Mouse (Mus musculus) adrenal gland, postnatal 14 days (tissue): ENCODE results near the gene Ptpre. TPM values are rescaled to one million over a fixed set of nuclear protein-coding genes. Genes with fewer than 3 reads are reported as not detected.
A peak's percentile ranks its signal among the peaks of the same experiment; 100 is the strongest.
"Not testable (repeated sequence)": the region's sequence is repeated elsewhere in the genome, so short reads cannot be mapped to it uniquely, and the experiment has no call there.

ENCODE experiments used
- DNase-seq: peaks from one replicate; pipeline ENCODE4 v3.0.0; 2021; ENCODE audit warnings: mixed read lengths
- long read RNA-seq, 2 experiments: library from polyadenylated mRNA; stranded (forward); transcript quantifications; one replicate each; pipeline ENCODE4 v2.0.0; 2021
- total RNA-seq: library from RNA; stranded (reverse); gene quantifications from 2 replicates; pipeline ENCODE4 v1.2.3, GENCODE M21; 2021

Ptpre gene
- 4.4 and 8.0 TPM in 2 replicates for total RNA-seq
- long read RNA-seq, experiment 1, full-length matches to known transcripts = 3 of 6 reads
- long read RNA-seq, experiment 1, partial matches to known transcripts = 0 of 6 reads
- long read RNA-seq, experiment 1, other reads (novel, unspliced or antisense) = 3 of 6 reads
- long read RNA-seq, experiment 2, full-length matches to known transcripts = 3 of 4 reads
- long read RNA-seq, experiment 2, partial matches to known transcripts = 0 of 4 reads
- long read RNA-seq, experiment 2, other reads (novel, unspliced or antisense) = 1 of 4 reads

GRCm38 (mm10) chr7:135537341-135537901 lies at the start of gene Ptpre:
TSS of gene Ptpre (plus strand) at chr7:135537481.
- DNase-seq = peak; percentile 93

GRCm38 (mm10) chr7:135488214-135488810 lies 49.0 kb upstream of the Ptpre start:
- DNase-seq = peak; percentile 38

- DNase-seq = no peak
Observed at GRCm38 (mm10) chr7:135489724-135490499, 47.4 kb upstream of the Ptpre start.

GRCm38 (mm10) chr7:135490500-135490886 lies 46.8 kb upstream of the Ptpre start:
- no peak for DNase-seq

- peak; percentile 43 for DNase-seq
Observed at GRCm38 (mm10) chr7:135495303-135495702, 42.0 kb upstream of the Ptpre start.

GRCm38 (mm10) chr7:135498565-135499186 lies 38.6 kb upstream of the Ptpre start:
- no peak for DNase-seq

GRCm38 (mm10) chr7:135499403-135499802 lies 37.9 kb upstream of the Ptpre start:
- no peak for DNase-seq

- not testable (repeated sequence) for DNase-seq
Observed at GRCm38 (mm10) chr7:135506506-135506905, 30.8 kb upstream of the Ptpre start.

- DNase-seq = no peak
Observed at GRCm38 (mm10) chr7:135508602-135509001, 28.7 kb upstream of the Ptpre start.

GRCm38 (mm10) chr7:135509272-135509671 lies 28.0 kb upstream of the Ptpre start:
- DNase-seq = peak; percentile 55

GRCm38 (mm10) chr7:135510431-135510830 lies 26.9 kb upstream of the Ptpre start:
- no peak for DNase-seq

GRCm38 (mm10) chr7:135511723-135512122 lies 25.6 kb upstream of the Ptpre start:
- no peak for DNase-seq

GRCm38 (mm10) chr7:135517191-135517590 lies 20.1 kb upstream of the Ptpre start:
- no peak for DNase-seq

GRCm38 (mm10) chr7:135520241-135520640 lies 17.0 kb upstream of the Ptpre start:
- no peak for DNase-seq

GRCm38 (mm10) chr7:135521755-135522512 lies 15.3 kb upstream of the Ptpre start:
- DNase-seq = no peak

GRCm38 (mm10) chr7:135523981-135524380 lies 13.3 kb upstream of the Ptpre start:
- no peak for DNase-seq

- no peak for DNase-seq
Observed at GRCm38 (mm10) chr7:135524424-135524967, 12.8 kb upstream of the Ptpre start.

- no peak for DNase-seq
Observed at GRCm38 (mm10) chr7:135526574-135527152, 10.6 kb upstream of the Ptpre start.

GRCm38 (mm10) chr7:135527169-135527568 lies 10.1 kb upstream of the Ptpre start:
- no peak for DNase-seq

- DNase-seq = no peak
Observed at GRCm38 (mm10) chr7:135528515-135528914, 8.8 kb upstream of the Ptpre start, which contains the start of gene Clrn3. TSS of gene Clrn3 (minus strand) at chr7:135528654.

GRCm38 (mm10) chr7:135529068-135529467 lies 8.2 kb upstream of the Ptpre start:
- no peak for DNase-seq
